Mouse (Mus musculus) liver, embryonic 13.5 days (tissue): ENCODE results near the gene Slc4a8. TPM values are rescaled to one million over a fixed set of nuclear protein-coding genes. Genes with fewer than 3 reads are reported as not detected.
"Not testable (repeated sequence)": the region's sequence is repeated elsewhere in the genome, so short reads cannot be mapped to it uniquely, and the experiment has no call there.

Experiments
- ATAC-seq: fragments of 200-750 bp; cut with Nextera tagmentation; 2 replicates; pipeline ENCODE4 v1.8.0; 2017; ENCODE audit warnings: low read depth, mild to moderate bottlenecking, moderate number of reproducible peaks, moderate library complexity
- DNase-seq: peaks from one replicate; pipeline ENCODE4 v3.0.0; 2022
- H3K27ac ChIP-seq: fragments of 300-500 bp; sonication (generic); 2 replicates; pipeline ENCODE4 v1.5.1; 2015; ENCODE audit warnings: moderate library complexity, mild to moderate bottlenecking, inconsistent platforms
- H3K27me3 ChIP-seq: fragments of 300-500 bp; sonication (generic); 2 replicates; pipeline ENCODE4 v1.6.1; 2015; ENCODE audit warnings: mild to moderate bottlenecking, inconsistent platforms
- H3K36me3 ChIP-seq: fragments of 300-500 bp; sonication (generic); 2 replicates; pipeline ENCODE4 v1.6.1; 2015; ENCODE audit warnings: mild to moderate bottlenecking, inconsistent platforms
- H3K4me1 ChIP-seq: fragments of 300-500 bp; sonication (generic); replicated peaks from 2 replicates; pipeline ENCODE4 v1.6.1; 2015; ENCODE audit warnings: inconsistent platforms
- H3K4me2 ChIP-seq: fragments of 300-500 bp; sonication (generic); 2 replicates; pipeline ENCODE4 v1.6.1; 2015; ENCODE audit warnings: inconsistent platforms, mild to moderate bottlenecking, moderate library complexity
- H3K4me3 ChIP-seq: fragments of 300-500 bp; sonication (generic); replicated peaks from 2 replicates; pipeline ENCODE4 v1.5.1; 2015; ENCODE audit warnings: mild to moderate bottlenecking, inconsistent platforms
- H3K9ac ChIP-seq: fragments of 300-500 bp; sonication (generic); 2 replicates; pipeline ENCODE4 v1.6.1; 2015; ENCODE audit warnings: mild to moderate bottlenecking, inconsistent platforms
- H3K9me3 ChIP-seq: fragments of 300-500 bp; sonication (generic); replicated peaks from 2 replicates; pipeline ENCODE4 v1.6.1; 2016; ENCODE audit warnings: inconsistent platforms
- WGBS: fragments of 180-500 bp; shearing (Covaris S2); methylation state at CpG from one replicate; pipeline ENCODE4 v1.1.7; 2015; ENCODE audit not compliant: insufficient replicate concordance; 5-methylcytosine and 5-hydroxymethylcytosine counted together
- polyA plus RNA-seq: library from polyadenylated mRNA; unstranded; fragments of >200 nt; fragmentation: Nextera tagmentation; extraction: Ambion mirVana; gene quantifications from 2 replicates; pipeline ENCODE4 v1.2.1, GENCODE M21; 2015

Slc4a8 gene
- polyA plus RNA-seq, 1 experiment from 2014 or later = 0.51 TPM

- H3K4me2 ChIP-seq = no peak overlapping the region
- WGBS = 68% methylated on average over 3 of the region's 3 CpGs
- no peak overlapping the region for H3K4me3 ChIP-seq
- H3K36me3 ChIP-seq = no peaks in the 10 kb centered on the region
- no peak overlapping the region for H3K9ac ChIP-seq
- DNase-seq (no peak), ATAC-seq (no peak)
- peaks cover 21% of the 10 kb centered on the region for H3K4me1 ChIP-seq
- no peaks in the 10 kb centered on the region for H3K9me3 ChIP-seq
- peaks cover 48% of the 10 kb centered on the region for H3K27me3 ChIP-seq
- no peak overlapping the region for H3K27ac ChIP-seq
These were observed 5.5 kb upstream of the Slc4a8 start for GRCm38 (mm10) chr15:100755881-100756624.

GRCm38 (mm10) chr15:100757527-100757978 lies 4.0 kb upstream of the Slc4a8 start:
- ATAC-seq (no peak), DNase-seq (peak; percentile 56)
- peaks cover 34% of the 10 kb centered on the region for H3K4me1 ChIP-seq
- no peak overlapping the region for H3K4me3 ChIP-seq
- H3K4me2 ChIP-seq = 0 out of 2 replicates have a peak overlapping the region, but pooled peaks have one; percentile 16
- H3K9ac ChIP-seq = no peak overlapping the region
- H3K27me3 ChIP-seq = peaks cover 62% of the 10 kb centered on the region
- no peaks in the 10 kb centered on the region for H3K36me3 ChIP-seq
- WGBS = 3% methylated on average over 7 of the region's 7 CpGs
- no peak overlapping the region for H3K27ac ChIP-seq
- H3K9me3 ChIP-seq = no peaks in the 10 kb centered on the region

GRCm38 (mm10) chr15:100759286-100759685 lies 2.3 kb upstream of the Slc4a8 start:
- Histone ChIP-seq H3K4me2 (no peak overlapping the region), H3K36me3 (no peaks in the 10 kb centered on the region), H3K27ac (no peak overlapping the region), H3K4me3 (no peak overlapping the region), H3K9ac (no peak overlapping the region), H3K9me3 (no peaks in the 10 kb centered on the region), H3K4me1 (peaks cover 34% of the 10 kb centered on the region), H3K27me3 (peaks cover 68% of the 10 kb centered on the region)
- 73% methylated on average over 10 of the region's 10 CpGs for WGBS
- no peak for DNase-seq
- no peak for ATAC-seq

GRCm38 (mm10) chr15:100761036-100761418 lies 520 bp upstream of the Slc4a8 start:
- Histone ChIP-seq H3K36me3 (no peaks in the 10 kb centered on the region), H3K4me1 (peaks cover 29% of the 10 kb centered on the region), H3K9me3 (no peaks in the 10 kb centered on the region), H3K27me3 (peaks cover 76% of the 10 kb centered on the region), H3K4me2 (peak overlapping the region; percentile 85), H3K4me3 (peak overlapping the region; percentile 61), H3K27ac (no peak overlapping the region), H3K9ac (no peak overlapping the region)
- DNase-seq = no peak
- no peak for ATAC-seq
- WGBS = 28% methylated on average over 9 of the region's 9 CpGs

- Histone ChIP-seq H3K4me2 (no peak overlapping the region), H3K9me3 (no peaks in the 10 kb centered on the region)
These were observed 1.1 kb downstream of the Slc4a8 start for GRCm38 (mm10) chr15:100762649-100763048.

GRCm38 (mm10) chr15:100764163-100764951 lies 2.8 kb downstream of the Slc4a8 start:
- ATAC-seq = no peak
- Histone ChIP-seq H3K4me2 (no peak overlapping the region), H3K27ac (no peak overlapping the region), H3K36me3 (no peaks in the 10 kb centered on the region), H3K4me1 (peaks cover 16% of the 10 kb centered on the region), H3K27me3 (peaks cover 87% of the 10 kb centered on the region), H3K9ac (no peak overlapping the region), H3K4me3 (no peak overlapping the region), H3K9me3 (no peaks in the 10 kb centered on the region)
- WGBS = 56% methylated on average over 16 of the region's 16 CpGs
- no peak for DNase-seq

More at GRCm38 (mm10) chr15:100762649-100763048, 1.1 kb downstream of the Slc4a8 start:
- Histone ChIP-seq H3K4me1 (peaks cover 23% of the 10 kb centered on the region), H3K27ac (no peak overlapping the region), H3K27me3 (peaks cover 88% of the 10 kb centered on the region), H3K36me3 (no peaks in the 10 kb centered on the region), H3K4me3 (no peak overlapping the region), H3K9ac (no peak overlapping the region)
- 50% methylated on average over 8 of the region's 8 CpGs for WGBS
- ATAC-seq (no peak), DNase-seq (no peak)

GRCm38 (mm10) chr15:100766826-100767225 lies 5.3 kb downstream of the Slc4a8 start:
- ATAC-seq = no peak
- no peak overlapping the region for H3K9ac ChIP-seq
- no peaks in the 10 kb centered on the region for H3K36me3 ChIP-seq
- WGBS = 59% methylated on average over 9 of the region's 9 CpGs
- no peak for DNase-seq
- no peak overlapping the region for H3K27ac ChIP-seq
- peaks cover 5% of the 10 kb centered on the region for H3K4me1 ChIP-seq
- no peak overlapping the region for H3K4me2 ChIP-seq
- H3K4me3 ChIP-seq = no peak overlapping the region
- no peaks in the 10 kb centered on the region for H3K9me3 ChIP-seq
- peaks cover 62% of the 10 kb centered on the region for H3K27me3 ChIP-seq

GRCm38 (mm10) chr15:100767851-100768250 lies 6.3 kb downstream of the Slc4a8 start:
- Histone ChIP-seq H3K27ac (no peak overlapping the region), H3K4me1 (no peaks in the 10 kb centered on the region; the same call in 1 of the 2 replicates), H3K9ac (no peak overlapping the region), H3K9me3 (no peaks in the 10 kb centered on the region), H3K27me3 (peaks cover 52% of the 10 kb centered on the region), H3K4me3 (no peak overlapping the region), H3K36me3 (no peaks in the 10 kb centered on the region), H3K4me2 (no peak overlapping the region)
- ATAC-seq (no peak), DNase-seq (no peak)
- 75% methylated on average over 13 of the region's 13 CpGs for WGBS

- not testable (repeated sequence) for H3K4me3 ChIP-seq, ATAC-seq, H3K9me3 ChIP-seq, H3K4me2 ChIP-seq, H3K4me1 ChIP-seq, H3K27ac ChIP-seq, DNase-seq, H3K9ac ChIP-seq, H3K36me3 ChIP-seq
- 57% methylated on average over 4 of the region's 4 CpGs for WGBS
- peaks cover 40% of the 10 kb centered on the region for H3K27me3 ChIP-seq
These were observed 7.5 kb downstream of the Slc4a8 start for GRCm38 (mm10) chr15:100769023-100769422.

GRCm38 (mm10) chr15:100770338-100770737 lies 8.8 kb downstream of the Slc4a8 start:
- Histone ChIP-seq H3K27ac (no peak overlapping the region), H3K9ac (no peak overlapping the region), H3K9me3 (no peaks in the 10 kb centered on the region), H3K4me1 (no peaks in the 10 kb centered on the region; the same call in 1 of the 2 replicates), H3K4me3 (no peak overlapping the region), H3K27me3 (peaks cover 27% of the 10 kb centered on the region), H3K4me2 (no peak overlapping the region), H3K36me3 (no peaks in the 10 kb centered on the region)
- no peak for ATAC-seq
- WGBS = 78% methylated on average over 5 of the region's 5 CpGs
- DNase-seq = no peak

- Histone ChIP-seq H3K36me3 (no peaks in the 10 kb centered on the region), H3K27me3 (peaks cover 23% of the 10 kb centered on the region), H3K27ac (no peak overlapping the region), H3K4me1 (no peaks in the 10 kb centered on the region), H3K4me2 (no peak overlapping the region), H3K4me3 (no peak overlapping the region), H3K9ac (no peak overlapping the region), H3K9me3 (no peaks in the 10 kb centered on the region)
- ATAC-seq = no peak
- WGBS = 65% methylated on average over 4 of the region's 4 CpGs
- DNase-seq = no peak
These were observed 11.1 kb downstream of the Slc4a8 start for GRCm38 (mm10) chr15:100772685-100773084.
